Mouse (Mus musculus) hindbrain, postnatal 0 days (tissue): Measurements from ENCODE around the gene Tpp1. TPM values are rescaled to one million over a fixed set of nuclear protein-coding genes. Genes with fewer than 3 reads are reported as not detected.
"Not testable (repeated sequence)": the region's sequence is repeated elsewhere in the genome, so short reads cannot be mapped to it uniquely, and the experiment has no call there.

Experiments used
- ATAC-seq: fragments of 200-750 bp; cut with Nextera tagmentation; 2 replicates; pipeline ENCODE4 v1.8.0; 2017; ENCODE audit warnings: mild to moderate bottlenecking, moderate TSS enrichment, moderate library complexity
- DNase-seq: peaks from one replicate; pipeline ENCODE4 v3.0.0-alpha.2; 2015; ENCODE audit warnings: low spot score
- H3K27ac ChIP-seq: fragments of 300-500 bp; sonication (generic); 2 replicates; pipeline ENCODE4 v1.5.1; 2014; ENCODE audit warnings: mild to moderate bottlenecking
- H3K27me3 ChIP-seq: fragments of 300-500 bp; sonication (generic); 2 replicates; pipeline ENCODE4 v1.6.1; 2014; ENCODE audit warnings: low read length, mixed read lengths; ENCODE audit not compliant: insufficient read depth
- H3K36me3 ChIP-seq: fragments of 300-500 bp; sonication (generic); 2 replicates; pipeline ENCODE4 v1.6.1; 2014; ENCODE audit warnings: low read length, mixed read lengths; ENCODE audit not compliant: insufficient read depth
- H3K4me1 ChIP-seq: fragments of 300-500 bp; sonication (generic); 2 replicates; pipeline ENCODE4 v1.6.1; 2014; ENCODE audit warnings: antibody characterized with exemption, low read length, mixed read lengths; ENCODE audit not compliant: insufficient read depth
- H3K4me2 ChIP-seq: fragments of 300-500 bp; sonication (generic); 2 replicates; pipeline ENCODE4 v1.6.1; 2014; ENCODE audit warnings: low read depth, mild to moderate bottlenecking, low read length, moderate library complexity, mixed read lengths
- H3K4me3 ChIP-seq: fragments of 300-500 bp; sonication (generic); 2 replicates; pipeline ENCODE4 v1.5.1; 2014; ENCODE audit warnings: low read length
- H3K9ac ChIP-seq: fragments of 300-500 bp; sonication (generic); replicated peaks from 2 replicates; pipeline ENCODE4 v1.6.1; 2014; ENCODE audit warnings: mild to moderate bottlenecking, low read length, moderate library complexity, mixed read lengths
- H3K9me3 ChIP-seq: fragments of 300-500 bp; sonication (generic); 2 replicates; pipeline ENCODE4 v1.6.1; 2016; ENCODE audit warnings: low read length, mixed read lengths
- CTCF ChIP-seq: IDR thresholded peaks from 2 replicates; pipeline ENCODE4 v1.5.1; 2016; ENCODE audit warnings: antibody characterized with exemption, control low read depth, low read depth
- WGBS: fragments of 180-500 bp; shearing (Covaris S2); extraction: QIAGEN DNeasy Blood & Tissue Kit; methylation state at CpG from one replicate; pipeline ENCODE4 v1.1.7; 2014; 5-methylcytosine and 5-hydroxymethylcytosine counted together
- polyA plus RNA-seq: library from polyadenylated mRNA; unstranded; fragments of >200 nt; fragmentation: Nextera tagmentation; extraction: Ambion mirVana; gene quantifications from 2 replicates; pipeline ENCODE4 v1.2.1, GENCODE M21; 2015
- total RNA-seq: library from RNA; depleted of rRNA; stranded (reverse); fragments of >200 nt; gene quantifications from 2 replicates; pipeline ENCODE4 v1.2.3, GENCODE M21; 2014

The Tpp1 gene
- total and polyA plus RNA-seq, 2 experiments from 2014 or later = 53.7 to 64.6 TPM

- H3K9ac ChIP-seq = peak within 1 kb of the TSS; percentile 77
- 0 out of 2 replicates have a peak, but pooled peaks cover 5% of the 10 kb centered on the region for H3K4me1 ChIP-seq
- TF ChIP-seq CTCF = no peak
- H3K4me2 ChIP-seq = peak within 1 kb of the TSS; percentile 95
- ATAC-seq (peak; percentile 6; the same call in 1 of the 2 replicates), DNase-seq (peak; percentile 31)
- peaks cover 37% of the 10 kb centered on the region for H3K36me3 ChIP-seq
- peak within 1 kb of the TSS; percentile 57 for H3K4me3 ChIP-seq
- no peaks in the 10 kb centered on the region for H3K27me3 ChIP-seq
- peak within 1 kb of the TSS; percentile 82 for H3K27ac ChIP-seq
- no peaks in the 10 kb centered on the region for H3K9me3 ChIP-seq
- under 1% methylated on average over 30 of the region's 30 CpGs for WGBS
Observed at GRCm38 (mm10) chr7:105736911-105737521, 15.0 kb downstream of the Tpp1 start, which contains the start of gene Rrp8. Gene Rrp8 (minus strand): TSS chr7:105737385.

GRCm38 (mm10) chr7:105736264-105736901 is 15.7 kb downstream of the Tpp1 start, which contains the start of gene Ilk:
Gene Ilk (plus strand): TSS chr7:105736592.
- Histone ChIP-seq H3K4me1 (0 out of 2 replicates have a peak, but pooled peaks cover 5% of the 10 kb centered on the region), H3K27ac (peak within 1 kb of the TSS; percentile 82), H3K4me2 (peak within 1 kb of the TSS; percentile 95), H3K9ac (peak within 1 kb of the TSS; percentile 77), H3K27me3 (no peaks in the 10 kb centered on the region), H3K4me3 (peak within 1 kb of the TSS; percentile 57), H3K9me3 (no peaks in the 10 kb centered on the region), H3K36me3 (peaks cover 31% of the 10 kb centered on the region)
- DNase-seq (peak; percentile 94), ATAC-seq (peak; percentile 97)
- no peak for TF ChIP-seq CTCF
- under 1% methylated on average over 51 of the region's 62 CpGs for WGBS

GRCm38 (mm10) chr7:105735464-105735863 is 16.6 kb downstream of the Tpp1 start:
- H3K9ac ChIP-seq = peak overlapping the region; percentile 77; the same call in 1 of the 2 replicates
- not testable (repeated sequence) for H3K27me3 ChIP-seq, DNase-seq, H3K4me1 ChIP-seq, ATAC-seq, H3K9me3 ChIP-seq, H3K27ac ChIP-seq
- H3K4me2 ChIP-seq = peak overlapping the region; percentile 95
- 57% methylated on average over 4 of the region's 4 CpGs for WGBS
- H3K36me3 ChIP-seq = peaks cover 26% of the 10 kb centered on the region; the same call in 1 of the 2 replicates
- H3K4me3 ChIP-seq = peak overlapping the region; percentile 57

- ATAC-seq (no peak), DNase-seq (no peak)
- Histone ChIP-seq H3K27ac (no peak overlapping the region), H3K9me3 (no peaks in the 10 kb centered on the region), H3K4me3 (no peak overlapping the region), H3K9ac (no peak overlapping the region), H3K4me2 (no peak overlapping the region), H3K27me3 (no peaks in the 10 kb centered on the region), H3K36me3 (peaks cover 24% of the 10 kb centered on the region; the same call in 1 of the 2 replicates), H3K4me1 (0 out of 2 replicates have a peak, but pooled peaks cover 5% of the 10 kb centered on the region)
- TF ChIP-seq CTCF = no peak
- WGBS = 85% methylated on average over 8 of the region's 8 CpGs
Observed at GRCm38 (mm10) chr7:105734826-105735225, 17.2 kb downstream of the Tpp1 start.

- Histone ChIP-seq H3K4me3 (no peak overlapping the region), H3K9me3 (no peaks in the 10 kb centered on the region), H3K27me3 (no peaks in the 10 kb centered on the region), H3K27ac (no peak overlapping the region), H3K4me2 (no peak overlapping the region), H3K36me3 (peaks cover 24% of the 10 kb centered on the region; the same call in 1 of the 2 replicates), H3K4me1 (0 out of 2 replicates have a peak, but pooled peaks cover 5% of the 10 kb centered on the region), H3K9ac (no peak overlapping the region)
- 95% methylated on average over 11 of the region's 11 CpGs for WGBS
- ATAC-seq (no peak), DNase-seq (no peak)
- TF ChIP-seq CTCF = no peak
Observed at GRCm38 (mm10) chr7:105733836-105734235, 18.2 kb downstream of the Tpp1 start.

GRCm38 (mm10) chr7:105728701-105729428 is 23.2 kb downstream of the Tpp1 start:
- peaks cover 19% of the 10 kb centered on the region; the same call in 1 of the 2 replicates for H3K36me3 ChIP-seq
- no peaks in the 10 kb centered on the region for H3K27me3 ChIP-seq
- no peak; the same call in 1 of the 2 replicates for TF ChIP-seq CTCF
- no peaks in the 10 kb centered on the region for H3K9me3 ChIP-seq
- no peak overlapping the region for H3K4me3 ChIP-seq
- 0 out of 2 replicates have a peak, but pooled peaks have one; percentile 31 for ATAC-seq
- peak overlapping the region; percentile 49; the same call in 1 of the 2 replicates for H3K27ac ChIP-seq
- peak; percentile 23 for DNase-seq
- H3K9ac ChIP-seq = no peak overlapping the region
- H3K4me1 ChIP-seq = no peaks in the 10 kb centered on the region
- H3K4me2 ChIP-seq = no peak overlapping the region
- 26% methylated on average over 6 of the region's 6 CpGs for WGBS
